In the genomic region with DNA sequence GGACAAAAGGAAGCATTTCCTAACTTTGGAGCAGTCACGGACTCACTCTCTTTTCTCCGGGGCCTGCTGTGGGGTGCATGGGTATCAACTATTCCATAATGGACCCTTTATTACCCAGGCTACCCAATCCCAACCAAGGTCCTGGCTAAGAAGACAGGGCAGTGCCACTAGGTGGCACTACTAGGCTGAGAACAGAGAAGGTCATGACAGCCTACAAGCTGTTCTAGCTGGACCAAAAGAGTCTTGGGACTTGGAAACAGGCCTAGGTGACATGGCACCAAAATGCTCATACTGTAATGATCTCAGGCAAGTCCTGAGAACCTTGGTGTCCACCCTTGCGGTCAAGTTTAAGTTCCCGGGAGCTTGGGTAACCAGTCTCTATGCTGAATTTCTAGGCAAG, we compare ENCODE assay signal across 9 mouse cellular contexts. TPM values are rescaled to one million over a fixed set of nuclear protein-coding genes. Genes with fewer than 3 reads are reported as not detected.
DNase-seq lines count a peak whose midpoint lies in the region; ATAC-seq and TF ChIP-seq lines count a peak whose summit lies in the region.
"Had no signal": no experiment of that assay in that cellular context is flagged by ENCODE, and none has a peak within 500 bp of the region (broad histone marks: within the 10 kb centered on the region; RNA-seq: fewer than 3 reads in every experiment).

No protein-coding gene starts in this region.

- no peak for ATAC-seq in heart, embryonic 12.5 days (ENCODE audit: insufficient number of reproducible peaks, low FRiP score)
- ATAC-seq in midbrain, embryonic 15.5 days (replicated peaks), result no peak

- no peak overlapping the region for H3K9ac ChIP-seq in heart, embryonic 12.5 days
- no peak overlapping the region for H3K9ac ChIP-seq in midbrain, embryonic 15.5 days
- H3K9ac ChIP-seq: limb, embryonic 13.5 days had no signal

- H3K27ac ChIP-seq in heart, embryonic 12.5 days (ENCODE audit: poor library complexity, severe bottlenecking), result no peak overlapping the region
- H3K27ac ChIP-seq in bone marrow macrophage, adult 2 months (ENCODE audit: insufficient read depth, low read depth, low read length), result no peak overlapping the region
- H3K27ac ChIP-seq in midbrain, embryonic 15.5 days, result no peak overlapping the region
- H3K27ac ChIP-seq: limb, embryonic 13.5 days had no signal

- no peak overlapping the region for H3K4me2 ChIP-seq in heart, embryonic 12.5 days
- H3K4me2 ChIP-seq in midbrain, embryonic 15.5 days, result peak overlapping the region; percentile 68
- H3K4me2 ChIP-seq: limb, embryonic 13.5 days had no signal

- TF ChIP-seq CTCF in C2C12 (IDR thresholded peaks at IDR 0.05; ENCODE audit: control insufficient read depth, insufficient read depth, insufficient read length), result peak; percentile 42
- peak; percentile 45; the same call in 1 of the 2 replicates for TF ChIP-seq CTCF in bone marrow macrophage, adult 2 months (IDR thresholded peaks at IDR 0.05; ENCODE audit: low read depth, low read length)

- 54% methylated on average over 4 of the region's 4 CpGs for WGBS in heart, embryonic 12.5 days
- WGBS in midbrain, embryonic 15.5 days, result 64% methylated on average over 4 of the region's 4 CpGs

- TF ChIP-seq POLR2A in bone marrow macrophage, adult 2 months (IDR thresholded peaks at IDR 0.05; ENCODE audit: borderline replicate concordance, low read depth, low read length), result no peak

- H3K9me3 ChIP-seq in heart, embryonic 12.5 days (replicated peaks), result no peaks in the 10 kb centered on the region
- no peaks in the 10 kb centered on the region for H3K9me3 ChIP-seq in midbrain, embryonic 15.5 days
- H3K9me3 ChIP-seq: limb, embryonic 13.5 days had no signal

- no peak overlapping the region for H3ac ChIP-seq in C2C12 (ENCODE audit: control insufficient read depth, insufficient read length, low read depth)

- no peaks in the 10 kb centered on the region for H3K79me3 ChIP-seq in C2C12 (ENCODE audit: low read depth)

- H3K27me3 ChIP-seq in heart, embryonic 12.5 days (replicated peaks), result peaks cover 25% of the 10 kb centered on the region
- H3K27me3 ChIP-seq in C2C12 (ENCODE audit: control insufficient read depth, insufficient read depth, insufficient read length), result no peaks in the 10 kb centered on the region
- H3K27me3 ChIP-seq in midbrain, embryonic 15.5 days (replicated peaks), result no peaks in the 10 kb centered on the region

- H3K4me1 ChIP-seq in heart, embryonic 12.5 days (replicated peaks), result peaks cover 19% of the 10 kb centered on the region
- peaks cover 7% of the 10 kb centered on the region; the same call in 1 of the 2 replicates for H3K4me1 ChIP-seq in bone marrow macrophage, adult 2 months (ENCODE audit: control insufficient read depth, insufficient read depth, low read length)
- H3K4me1 ChIP-seq in midbrain, embryonic 15.5 days, result peaks cover 37% of the 10 kb centered on the region

- no peak overlapping the region for H3K4me3 ChIP-seq in heart, embryonic 12.5 days
- H3K4me3 ChIP-seq in C2C12 (ENCODE audit: insufficient read depth, poor library complexity, severe bottlenecking), result no peak overlapping the region
- H3K4me3 ChIP-seq in bone marrow macrophage, adult 2 months (ENCODE audit: insufficient read depth, low read length), result no peak overlapping the region
- no peak overlapping the region for H3K4me3 ChIP-seq in midbrain, embryonic 15.5 days
- H3K4me3 ChIP-seq: limb, embryonic 13.5 days had no signal

- no peaks in the 10 kb centered on the region for H3K79me2 ChIP-seq in C2C12 (ENCODE audit: control insufficient read depth, insufficient read depth)

- peak; percentile 92 for DNase-seq in heart, adult 11 months
- DNase-seq in fibroblast of lung, adult 2 months (ENCODE audit: low read depth), result peak; percentile 61
- peak; percentile 80 for DNase-seq in kidney, adult 9 months
- peak; percentile 70 for DNase-seq in thymus, postnatal 0 days (ENCODE audit: low spot score)

- no peaks in the 10 kb centered on the region for H3K36me3 ChIP-seq in heart, embryonic 12.5 days
- H3K36me3 ChIP-seq in C2C12 (ENCODE audit: control insufficient read depth, insufficient read depth), result no peaks in the 10 kb centered on the region
- no peaks in the 10 kb centered on the region for H3K36me3 ChIP-seq in midbrain, embryonic 15.5 days (replicated peaks)
- H3K36me3 ChIP-seq: limb, embryonic 13.5 days had no signal

TF ChIP-seq in C2C12, 6 proteins besides CTCF, POLR2A, EP300 and RAD21:
- no peak for TF ChIP-seq MYOG (IDR thresholded peaks at IDR 0.05; ENCODE audit: control insufficient read depth, extremely low read depth, insufficient read length)
- TF ChIP-seq USF1 (IDR thresholded peaks at IDR 0.05; ENCODE audit: low read depth), result no peak
- no peak for TF ChIP-seq FOSL1 (IDR thresholded peaks at IDR 0.05; ENCODE audit: insufficient read depth, low read length, poor library complexity, severe bottlenecking)
- no peak for TF ChIP-seq MYOD1 (IDR thresholded peaks at IDR 0.05; ENCODE audit: control insufficient read depth, insufficient read length, low read depth)
- TF ChIP-seq CEBPB (IDR thresholded peaks at IDR 0.05; ENCODE audit: low read depth), result no peak
- no peak for TF ChIP-seq MAX (IDR thresholded peaks at IDR 0.05)

RNA-seq across cellular contexts. Expression of a gene that starts 5.3 kb away (rescaled TPM):
- 13.0 and 14.4 TPM in 2 replicates for polyA plus RNA-seq in heart, embryonic 12.5 days (2016; fragmentation: Nextera tagmentation; extraction: Ambion mirVana)
- polyA plus RNA-seq in C2C12 (2012; fragmentation: generic; extraction: Trizol), result 3.1 TPM
- polyA plus RNA-seq in bone marrow macrophage, adult 2 months (2012; ENCODE audit: insufficient read depth, insufficient read length, missing spikeins), result 8.9 and 9.7 TPM in 2 replicates
- polyA plus RNA-seq in midbrain, embryonic 15.5 days (2015; fragmentation: Nextera tagmentation; extraction: Ambion mirVana), result 28.0 and 28.9 TPM in 2 replicates
- 29.8 and 35.7 TPM in 2 replicates for polyA plus RNA-seq in thymus, postnatal 0 days (2015; fragmentation: Nextera tagmentation; extraction: Ambion mirVana)

RNA-seq across cellular contexts. Expression of a gene that starts 5.6 kb away (rescaled TPM):
- polyA plus RNA-seq in heart, embryonic 12.5 days (2016; fragmentation: Nextera tagmentation; extraction: Ambion mirVana), result 2.0 and 3.0 TPM in 2 replicates
- polyA plus RNA-seq in C2C12 (2012; fragmentation: generic; extraction: Trizol), result 2.6 TPM
- polyA plus RNA-seq in bone marrow macrophage, adult 2 months (2012; ENCODE audit: insufficient read depth, insufficient read length, missing spikeins), result not detected in 2 replicates
- 79.4 and 81.0 TPM in 2 replicates for polyA plus RNA-seq in midbrain, embryonic 15.5 days (2015; fragmentation: Nextera tagmentation; extraction: Ambion mirVana)
- polyA plus RNA-seq in thymus, postnatal 0 days (2015; fragmentation: Nextera tagmentation; extraction: Ambion mirVana), result 2.8 and 3.6 TPM in 2 replicates

RNA-seq across cellular contexts. Expression of a gene that starts 38.8 kb away (rescaled TPM):
- polyA plus RNA-seq in heart, embryonic 12.5 days (2016; fragmentation: Nextera tagmentation; extraction: Ambion mirVana), result 19.2 and 21.7 TPM in 2 replicates
- 9.4 TPM for polyA plus RNA-seq in C2C12 (2012; fragmentation: generic; extraction: Trizol)
- 38.7 and 39.1 TPM in 2 replicates for polyA plus RNA-seq in bone marrow macrophage, adult 2 months (2012; ENCODE audit: insufficient read depth, insufficient read length, missing spikeins)
- 26.1 and 28.9 TPM in 2 replicates for polyA plus RNA-seq in midbrain, embryonic 15.5 days (2015; fragmentation: Nextera tagmentation; extraction: Ambion mirVana)
- 14.9 and 17.7 TPM in 2 replicates for polyA plus RNA-seq in thymus, postnatal 0 days (2015; fragmentation: Nextera tagmentation; extraction: Ambion mirVana)

Comparison
In these comparisons a context has a peak if more than half of its experiments do, and no peak if none do; other contexts are left out.
1. RNA of a gene that starts 5.6 kb away (polyA plus RNA-seq): 79.4 to 81.0 TPM in midbrain, embryonic 15.5 days; 2.8 to 3.6 TPM in thymus, postnatal 0 days, 2.6 TPM in C2C12 (single experiment), 2.0 to 3.0 TPM in heart, embryonic 12.5 days and not detected in bone marrow macrophage, adult 2 months; every median in the first group is over 10 times any median in the second.
2. Peak in every context shown above with its lines, with median percentiles within 50 percentile points of each other: DNase-seq.